Mouse (Mus musculus): ENCODE measurements around the gene Nyap1.

The Nyap1 gene

DNA sequence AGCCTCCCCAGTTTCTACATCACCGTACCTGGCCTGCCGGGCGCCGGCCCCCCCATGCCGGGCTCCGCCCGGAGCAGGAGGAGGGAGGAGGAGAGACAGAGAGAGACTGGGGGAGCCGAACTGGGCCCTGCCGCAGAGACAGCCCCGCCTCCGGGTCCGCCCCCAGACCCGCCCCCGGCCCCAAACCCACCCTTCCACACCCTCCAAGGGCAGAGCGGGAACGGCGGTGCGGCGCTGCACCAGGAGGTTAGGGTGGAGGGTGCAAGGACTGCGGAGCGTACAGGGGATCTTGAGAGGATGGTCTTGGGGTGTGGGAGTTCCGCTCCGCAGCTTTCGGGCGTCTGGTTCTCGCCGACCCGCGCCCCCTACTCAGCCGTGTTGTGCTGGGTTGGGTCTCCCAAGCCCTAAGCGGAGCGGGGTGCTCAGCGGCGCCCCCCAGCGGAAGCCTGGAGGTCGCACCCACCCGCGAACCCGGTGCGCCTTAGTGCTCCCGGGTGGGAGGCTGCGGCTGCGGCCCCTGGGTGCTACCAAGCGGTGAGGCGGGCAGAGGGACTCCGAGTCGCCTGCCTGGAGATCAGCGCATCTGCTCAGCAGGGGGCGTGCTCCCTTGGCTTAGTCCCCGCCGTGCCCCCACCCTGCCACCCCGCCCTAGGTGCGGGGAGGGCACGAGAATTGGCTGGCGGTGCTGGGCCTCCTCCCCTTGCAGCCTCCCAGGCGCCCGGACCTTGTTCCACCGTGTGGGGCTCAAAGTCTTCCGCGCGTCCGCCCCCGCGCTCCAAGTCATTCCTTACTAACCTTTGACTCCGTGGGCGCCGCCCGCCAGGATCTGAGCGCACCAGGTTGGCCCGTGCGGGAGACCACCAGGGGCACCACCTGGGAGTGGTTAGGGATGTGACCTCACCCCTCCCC lies at the start of gene Nyap1:
Gene Nyap1, minus strand, starts transcription at position 585 of the 909 bp plus-strand sequence.
- peak; percentile 82 for DNase-seq

DNA sequence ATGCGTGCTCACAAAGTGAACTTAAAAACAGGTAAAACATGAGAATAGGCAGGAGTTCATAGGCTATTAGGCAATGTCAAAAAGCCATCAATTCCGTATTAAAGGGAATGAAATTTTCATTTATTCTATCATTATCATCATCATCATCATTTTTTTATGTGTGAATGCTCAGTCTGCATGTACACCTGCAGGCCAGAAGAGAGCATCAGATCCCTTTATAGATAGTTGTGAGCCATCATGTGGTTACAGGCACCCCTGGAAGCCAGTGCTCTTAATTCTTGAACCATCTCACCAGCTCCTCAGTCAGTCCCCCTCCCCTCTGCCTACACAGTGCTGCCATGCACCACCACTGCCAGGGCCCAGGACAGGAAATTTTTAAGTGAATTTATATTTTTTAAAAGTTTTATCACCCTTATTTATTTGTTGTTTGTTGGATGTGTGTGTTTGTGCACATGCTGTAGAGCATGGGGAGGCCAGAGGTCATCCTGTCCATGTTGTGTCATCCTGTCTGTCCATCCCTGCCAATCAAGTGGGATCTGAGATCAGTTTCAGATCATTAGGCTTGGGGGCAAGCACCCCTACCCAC lies 47.6 kb upstream of the Nyap1 start:
- DNase-seq, result no peak

DNA sequence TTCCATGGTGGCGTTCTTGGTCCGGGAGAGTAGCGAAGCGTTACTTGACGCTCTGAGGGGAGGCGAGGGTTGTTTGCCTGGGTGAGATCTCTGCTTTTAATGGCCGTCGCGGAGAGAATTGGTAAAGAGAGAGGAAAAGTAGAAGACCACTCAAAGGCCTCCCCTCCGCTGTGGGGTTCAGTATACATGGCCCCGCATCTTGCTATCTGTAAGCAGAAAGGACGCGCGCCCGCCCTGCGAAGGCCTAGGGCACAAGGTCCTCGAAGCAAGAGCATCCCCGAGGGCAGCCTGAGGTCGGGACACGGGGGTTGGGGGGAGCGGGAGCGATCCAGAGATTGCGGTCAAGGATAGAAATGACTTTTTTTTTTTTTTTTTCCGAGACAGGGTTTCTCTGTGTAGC lies 46.8 kb upstream of the Nyap1 start:
- DNase-seq, result peak; percentile 54

DNA sequence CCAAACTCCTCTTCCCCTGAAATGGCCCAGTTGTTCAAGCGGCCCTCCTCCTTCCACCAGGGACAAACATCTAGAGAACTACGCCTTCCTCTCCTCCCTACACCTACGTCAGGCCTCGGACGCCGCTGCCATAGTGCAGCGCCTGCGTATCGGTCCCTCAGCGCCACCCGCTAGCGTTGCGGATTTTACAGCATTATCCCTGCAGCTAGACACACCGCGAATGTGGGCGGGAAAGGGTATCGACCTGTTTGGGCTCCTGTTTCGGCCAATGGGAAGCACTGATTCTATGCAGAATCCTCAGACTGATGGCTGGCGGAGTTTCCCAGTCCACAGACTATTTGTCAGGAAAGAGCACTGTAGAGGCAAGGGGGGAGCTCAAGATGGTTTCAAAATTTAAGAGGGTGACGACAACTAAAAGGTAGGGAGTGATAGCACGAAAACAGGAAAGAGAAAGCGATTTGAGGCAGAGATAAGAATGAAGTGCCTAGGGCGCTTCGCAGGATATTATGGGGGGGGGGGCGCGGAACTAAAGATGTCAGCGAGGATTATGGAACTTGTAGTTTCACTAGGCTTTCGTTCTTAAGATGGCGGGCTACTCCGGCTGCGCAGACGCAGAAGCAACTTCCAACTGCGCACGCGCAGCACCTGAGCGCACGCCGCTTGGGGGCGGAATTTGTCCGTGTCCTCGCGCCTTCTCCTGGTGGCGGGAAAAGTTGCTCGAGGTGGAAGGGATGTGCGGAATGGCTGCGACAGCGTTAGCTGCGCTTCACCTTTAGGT lies 45.9 kb upstream of the Nyap1 start, which contains the start of the genes Mepce and Zcwpw1:
Gene Mepce, minus strand, starts transcription at position 505 of the 778 bp plus-strand sequence.
Gene Zcwpw1, plus strand, starts transcription at position 648 of the 778 bp plus-strand sequence.
- DNase-seq, result peak; percentile 95

DNA sequence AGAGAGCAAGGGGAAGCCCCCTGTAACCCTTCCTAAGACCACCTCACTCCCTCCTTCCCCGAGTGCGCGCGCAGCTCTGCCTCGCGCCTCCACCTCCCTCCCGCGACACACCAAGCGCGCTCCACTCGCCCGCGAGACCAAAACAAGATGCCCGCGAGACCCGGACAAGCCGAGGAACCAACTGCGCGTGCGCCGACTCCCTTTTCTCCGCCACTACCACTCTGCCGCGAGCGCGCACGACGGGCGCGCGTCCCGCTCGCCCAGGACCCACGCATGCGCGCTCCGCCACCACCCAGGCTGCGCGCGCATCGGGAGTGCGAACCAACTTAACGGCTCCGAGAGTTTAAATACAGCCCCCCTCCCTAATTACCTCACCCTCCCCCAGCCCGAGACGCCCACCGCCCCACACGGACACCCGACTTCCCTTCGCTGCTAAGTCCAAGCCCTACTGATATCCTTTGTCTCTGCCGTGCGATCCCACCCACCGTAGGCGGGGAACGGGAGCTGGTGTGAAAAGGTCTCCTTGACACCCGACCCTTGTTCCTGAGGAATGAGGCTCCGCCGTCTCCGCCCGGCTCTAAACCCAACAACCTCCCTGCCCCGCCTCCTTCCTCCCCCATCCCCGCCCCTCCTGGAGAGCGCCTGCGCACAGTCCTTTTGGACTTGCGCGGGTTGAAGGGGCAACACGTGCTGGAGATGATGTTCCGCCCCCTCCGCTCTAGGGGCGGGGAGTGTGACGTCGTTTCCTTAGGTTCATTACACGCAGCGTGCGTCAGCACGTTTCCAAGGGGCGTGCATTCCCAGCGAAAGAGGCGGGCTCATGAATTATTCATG lies 44.9 kb upstream of the Nyap1 start:
- peak; percentile 100 for DNase-seq

DNA sequence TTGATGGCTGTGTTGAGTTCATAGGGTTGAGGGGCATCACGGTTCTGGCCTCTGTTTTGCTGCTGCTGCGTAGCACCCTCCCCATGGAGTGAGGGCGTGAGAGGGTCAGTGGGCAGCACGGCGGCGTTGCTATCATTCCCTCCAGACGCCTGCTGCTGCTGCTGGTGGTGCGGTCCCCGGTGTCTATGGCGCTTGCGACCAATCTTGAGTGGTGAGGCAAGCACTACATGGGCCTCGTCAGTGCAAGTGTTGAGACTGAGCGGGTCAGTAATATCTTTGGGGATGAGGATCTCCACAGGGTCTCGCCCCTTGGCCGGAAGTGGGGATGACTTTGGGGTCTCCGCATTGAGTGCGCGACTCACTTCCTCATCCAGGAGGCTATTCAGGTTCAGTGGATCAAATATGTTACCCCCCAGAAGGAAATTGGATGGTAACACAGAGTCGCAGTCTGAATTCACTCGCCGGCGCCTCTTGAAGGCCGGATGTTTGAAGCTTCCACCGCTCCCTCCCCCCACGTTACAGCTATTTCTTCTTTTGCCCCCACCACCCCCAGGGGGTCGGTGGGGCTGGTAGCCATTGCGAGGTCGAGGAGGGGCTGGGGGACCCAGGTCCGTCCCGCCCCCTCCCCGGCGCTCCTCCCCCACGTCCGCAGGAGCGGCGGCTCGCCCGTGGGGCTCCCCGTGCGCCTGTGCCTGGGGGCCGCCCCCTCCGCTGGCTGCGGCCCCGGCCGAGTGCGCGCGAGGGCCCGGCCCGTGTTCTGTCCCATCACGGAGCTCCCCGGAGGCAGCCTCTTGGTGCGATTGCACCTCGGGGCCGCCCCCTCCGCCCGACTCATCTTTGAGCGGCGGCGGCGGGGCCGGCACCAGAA lies 44.0 kb upstream of the Nyap1 start:
- no peak for DNase-seq

DNA sequence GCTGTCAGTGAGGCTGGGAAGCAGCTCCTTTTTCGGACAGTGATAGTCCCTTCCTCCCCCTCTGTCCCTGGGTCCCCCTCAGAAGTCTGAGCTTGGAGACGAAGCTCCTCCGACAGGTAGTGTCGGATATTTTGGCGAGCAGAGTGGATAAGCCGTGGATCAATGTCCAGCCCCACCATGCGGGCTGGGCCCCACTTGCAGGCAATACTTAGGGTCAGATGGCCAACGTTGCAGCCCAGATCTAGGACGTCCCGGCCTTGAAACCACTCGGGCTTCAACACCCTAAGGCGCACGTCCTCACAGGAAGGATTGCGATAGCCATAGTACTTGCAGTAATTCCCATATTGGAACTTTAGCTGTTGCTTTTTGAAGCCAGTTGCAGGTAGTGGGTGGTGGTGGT lies 43.1 kb upstream of the Nyap1 start:
- DNase-seq, result no peak

DNA sequence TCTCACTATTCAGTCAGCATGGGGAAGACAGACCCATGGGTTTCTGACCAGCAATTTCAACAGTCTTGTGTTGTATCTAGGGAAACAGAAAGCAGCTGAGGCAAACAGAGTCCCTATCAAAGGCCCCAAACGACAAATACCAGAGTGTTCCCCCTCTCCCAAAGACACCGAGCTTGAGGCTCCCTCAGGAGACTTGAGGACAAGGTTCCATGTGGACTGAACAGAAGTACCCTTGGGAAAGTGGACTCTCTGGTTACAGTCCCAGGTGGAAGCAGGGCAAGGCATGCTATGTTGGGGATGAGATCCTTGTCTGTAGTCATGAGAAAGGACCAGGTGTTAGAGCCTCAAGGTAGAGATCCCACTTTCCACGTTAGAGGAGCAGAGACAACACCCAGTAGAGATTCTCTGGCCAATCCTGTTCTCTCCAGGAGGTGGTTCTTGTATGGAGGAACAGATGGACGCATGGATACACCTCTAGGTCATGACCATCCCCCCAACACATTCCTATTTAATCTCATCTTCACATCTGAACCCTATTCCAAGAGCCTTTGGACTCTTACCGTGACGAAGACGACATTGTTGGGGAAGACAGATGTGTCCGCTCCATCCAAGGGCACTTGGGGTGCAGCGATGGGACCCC lies 42.6 kb upstream of the Nyap1 start:
- no peak for DNase-seq

DNA sequence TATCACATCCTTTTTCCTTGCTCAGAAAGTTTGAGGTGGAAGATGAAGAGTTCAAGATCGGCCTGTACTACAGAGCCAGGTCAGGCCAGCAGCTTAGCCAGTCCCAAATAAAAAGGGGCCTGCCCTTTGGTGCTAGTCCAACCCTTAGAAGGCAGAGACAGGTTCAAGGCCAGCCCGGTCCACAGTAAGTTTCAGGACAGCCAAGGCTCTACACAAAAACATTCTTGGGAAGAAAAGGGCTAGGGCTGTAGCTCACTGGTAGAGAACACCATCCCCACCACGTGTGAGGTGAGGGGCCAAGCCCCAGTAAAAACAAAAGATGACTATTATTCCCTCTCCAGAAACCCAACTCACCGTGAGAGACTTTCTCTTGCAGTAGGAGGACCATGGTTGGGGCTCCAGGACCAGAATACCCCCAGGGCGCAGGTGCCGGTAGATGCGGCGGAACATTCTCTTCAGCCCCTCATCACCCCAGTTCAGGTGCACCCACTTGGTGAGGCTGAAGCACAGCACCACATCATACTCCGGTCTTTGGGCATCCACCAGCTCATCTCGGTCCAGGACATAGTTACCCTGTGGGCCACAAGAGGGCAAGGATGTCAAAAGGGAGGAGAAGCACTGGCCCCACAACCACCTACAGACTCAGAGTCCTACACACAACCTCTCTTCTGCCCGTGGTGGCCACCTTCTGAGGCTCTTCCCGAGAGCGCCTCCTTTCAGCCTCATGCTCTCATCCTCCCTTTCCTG lies 41.5 kb upstream of the Nyap1 start:
- DNase-seq, result no peak

DNA sequence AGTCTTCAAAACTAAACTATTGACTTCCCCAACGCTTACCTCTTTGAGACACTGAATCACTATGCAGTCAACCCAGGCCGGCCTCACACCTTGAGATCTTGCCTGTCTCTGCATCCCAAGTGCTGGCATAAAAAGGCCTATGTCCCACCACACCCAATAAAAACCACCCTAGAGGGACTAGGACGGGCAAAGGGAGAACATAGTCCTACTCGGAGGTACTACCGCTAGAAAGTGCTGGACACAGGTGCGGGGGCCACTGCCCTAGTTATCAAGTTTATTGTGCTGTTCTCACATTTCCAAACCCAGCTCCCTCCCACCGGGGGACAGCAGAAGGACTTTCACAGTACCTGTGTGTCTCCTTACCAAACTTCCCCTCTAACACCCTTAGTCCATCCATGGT lies 40.3 kb upstream of the Nyap1 start:
- no peak for DNase-seq

DNA sequence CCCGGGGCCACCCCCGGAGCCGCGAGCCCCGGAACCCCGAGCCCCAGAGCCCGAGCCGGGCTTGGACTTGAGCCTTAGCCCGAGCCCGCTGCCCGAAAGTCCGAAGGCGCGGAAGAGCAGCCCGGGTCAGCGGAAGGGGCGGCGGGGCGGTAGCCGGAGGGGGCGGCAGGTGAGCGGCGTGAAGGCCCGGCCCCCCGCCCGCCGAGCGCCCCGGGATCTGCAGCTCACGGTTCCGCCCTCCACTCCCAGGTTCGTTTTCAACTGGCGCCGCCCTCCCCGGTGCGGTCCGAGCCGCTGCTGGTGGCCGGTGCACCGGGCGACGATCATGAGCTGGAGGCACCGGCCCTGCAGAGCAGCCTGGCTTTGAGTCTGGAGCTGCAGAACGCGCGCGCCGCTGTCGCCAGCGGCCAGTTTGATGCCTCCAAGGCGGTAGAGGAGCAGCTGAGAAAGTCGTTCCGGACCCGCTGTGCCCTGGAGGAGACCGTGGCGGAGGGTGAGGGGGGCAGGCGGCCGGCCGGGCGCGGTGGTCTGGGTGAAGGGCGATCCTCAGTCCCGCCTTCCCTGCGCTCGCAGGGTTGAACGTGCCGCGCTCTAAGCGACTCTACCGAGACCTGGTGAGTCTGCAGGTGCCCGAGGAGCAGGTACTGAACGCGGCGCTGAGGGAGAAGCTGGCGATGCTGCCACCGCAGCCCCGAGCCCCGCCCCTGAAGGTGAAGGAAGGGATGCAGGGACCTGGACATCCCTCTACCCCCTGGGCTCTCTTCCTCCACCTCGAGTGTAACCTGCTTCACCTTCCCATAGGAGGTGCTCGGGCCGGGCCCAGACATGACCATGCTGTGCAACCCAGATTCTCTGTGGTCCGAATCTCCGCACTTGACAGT lies 37.9 kb upstream of the Nyap1 start:
- no peak for DNase-seq

DNA sequence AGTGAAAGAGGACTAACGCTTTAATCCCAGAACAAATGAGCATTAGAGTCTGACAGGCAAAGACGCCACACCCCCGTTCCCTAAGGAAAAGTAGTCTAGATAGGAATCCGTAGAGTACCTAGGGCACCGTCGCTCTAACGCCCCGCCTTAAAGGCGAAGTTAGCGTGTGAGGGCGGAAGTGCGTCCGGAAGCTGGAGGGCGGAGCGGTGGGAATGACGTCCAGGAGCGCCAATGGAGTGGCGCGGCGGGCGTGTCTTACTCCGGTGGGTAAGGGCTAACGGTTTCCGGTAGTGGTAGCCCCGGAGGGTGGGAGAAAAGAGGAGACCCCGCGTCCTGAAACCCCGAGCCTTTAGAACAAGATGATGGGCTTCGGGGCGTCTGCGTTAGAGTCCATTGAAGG lies 37.2 kb upstream of the Nyap1 start, which contains the start of gene Ppp1r35:
Gene Ppp1r35, plus strand, starts transcription at position 215 of the 400 bp plus-strand sequence.
- DNase-seq, result peak; percentile 96

DNA sequence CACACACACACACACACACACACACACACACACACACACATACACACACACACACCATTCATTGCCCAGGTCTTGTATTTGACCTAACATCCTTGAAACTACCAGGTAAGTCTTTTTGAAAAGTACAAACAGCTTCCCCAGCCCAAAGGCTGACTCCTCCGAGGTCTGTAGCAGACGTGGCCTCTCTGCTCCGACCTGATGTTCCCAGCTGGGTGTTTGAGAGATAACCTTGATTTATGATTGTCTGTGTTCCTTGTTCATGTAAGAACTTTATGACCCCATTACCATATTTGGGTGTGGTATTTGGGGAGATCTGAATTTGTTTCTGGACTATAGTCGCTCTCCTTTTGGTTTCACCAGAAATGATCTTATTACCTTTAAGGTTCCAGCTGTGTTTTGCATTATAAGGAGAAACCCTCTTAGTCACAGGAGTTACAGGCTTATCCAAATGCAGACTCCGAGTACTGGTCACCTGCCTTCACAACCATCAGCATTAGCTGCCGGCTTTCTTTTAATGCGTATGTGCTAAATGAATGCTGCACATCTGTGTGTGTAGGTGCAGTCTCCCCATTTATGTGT lies 35.9 kb upstream of the Nyap1 start:
- no peak for DNase-seq

DNA sequence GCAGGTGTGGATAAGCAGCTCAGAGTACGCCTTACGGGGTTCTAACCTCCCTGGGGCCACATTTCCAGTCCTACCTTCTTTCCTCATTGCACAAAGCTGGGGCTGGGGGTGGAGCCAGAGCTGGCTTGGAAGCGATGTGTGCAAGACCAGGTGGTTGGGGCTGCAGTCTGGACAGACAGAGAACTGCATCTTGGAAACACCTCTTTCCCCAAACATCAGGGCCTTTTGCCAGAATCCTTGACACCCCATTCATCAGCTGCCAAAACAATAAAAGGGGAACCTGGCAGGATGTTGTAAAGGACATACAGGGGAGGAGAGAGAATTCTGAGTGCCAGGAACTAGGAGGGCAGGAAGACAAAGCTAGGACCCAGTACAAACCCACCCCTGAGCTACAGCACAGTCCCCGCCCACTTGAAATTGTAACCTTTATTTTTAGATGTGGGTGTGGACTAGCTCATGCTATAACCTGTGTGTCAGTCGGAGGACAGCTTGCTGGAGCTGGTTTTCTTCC lies 35.1 kb upstream of the Nyap1 start:
- no peak for DNase-seq

DNA sequence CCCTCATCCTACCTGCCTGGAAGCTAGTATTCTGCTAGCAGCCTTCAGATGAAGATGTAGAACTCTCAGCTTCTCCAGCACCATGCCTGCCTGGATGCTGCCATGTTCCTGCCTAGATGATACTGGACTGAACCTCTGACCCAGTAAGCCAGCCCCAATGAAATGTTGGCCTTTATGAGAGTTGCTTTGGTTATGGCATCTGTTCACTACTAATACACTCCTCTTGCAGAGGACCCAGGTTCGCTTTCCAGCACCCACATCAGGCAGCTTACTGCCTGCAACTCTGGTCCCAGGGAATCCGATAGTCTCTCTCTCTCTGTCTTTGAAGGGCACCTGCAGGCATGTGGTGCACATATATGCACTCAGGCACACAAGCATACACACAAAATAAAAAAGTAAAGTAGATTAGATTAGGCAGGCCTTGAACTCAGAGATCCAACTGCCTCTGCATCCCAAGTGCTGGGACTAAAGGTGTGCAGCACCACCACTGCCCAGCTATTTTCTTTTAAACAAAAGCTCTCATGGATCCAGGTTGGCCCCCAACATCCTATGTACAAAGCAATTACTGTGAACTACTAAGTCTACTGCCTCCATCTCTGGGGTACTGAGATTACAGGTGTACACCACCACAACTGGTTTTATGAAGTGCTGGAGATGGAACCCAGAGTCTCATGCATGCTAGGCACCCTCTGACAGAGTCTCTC lies 34.3 kb upstream of the Nyap1 start:
- DNase-seq, result no peak

DNA sequence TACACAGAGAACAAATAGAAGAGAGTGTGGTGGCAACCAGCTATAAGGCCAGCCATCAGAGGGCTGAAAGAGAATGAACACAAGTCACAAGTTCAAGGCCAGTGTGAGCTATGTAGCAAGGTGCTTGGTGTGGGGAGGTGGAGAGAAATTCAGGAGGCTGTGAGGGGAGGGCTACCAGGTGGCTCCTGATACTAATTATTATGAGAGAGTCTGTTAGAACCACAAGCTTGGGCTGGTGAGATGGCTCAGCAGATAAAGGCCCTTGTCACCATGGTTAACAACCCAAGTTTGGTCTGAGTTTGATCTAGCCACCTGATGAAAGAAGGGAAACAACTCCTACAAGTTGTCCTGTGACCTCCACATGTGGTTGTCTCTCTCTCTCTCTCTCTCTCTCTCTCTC lies 31.3 kb upstream of the Nyap1 start:
- DNase-seq, result no peak

DNA sequence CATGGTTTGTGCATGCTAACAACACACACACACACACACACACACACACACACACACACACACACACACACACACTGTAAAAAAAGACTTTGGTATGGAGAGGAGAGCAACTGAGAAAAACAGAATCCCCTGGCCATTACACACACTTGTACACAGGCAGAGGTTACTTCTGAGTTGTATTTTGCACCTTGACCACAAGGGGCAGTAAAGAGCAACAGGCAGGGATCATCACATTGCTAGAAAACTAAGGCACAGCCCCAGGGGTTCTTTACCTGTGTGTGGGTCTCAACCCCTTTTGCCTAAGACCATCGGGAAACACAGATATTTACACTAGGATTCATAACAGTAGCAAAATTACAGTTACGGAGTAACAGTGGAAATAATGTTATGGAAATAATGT lies 29.3 kb upstream of the Nyap1 start:
- DNase-seq, result no peak

DNA sequence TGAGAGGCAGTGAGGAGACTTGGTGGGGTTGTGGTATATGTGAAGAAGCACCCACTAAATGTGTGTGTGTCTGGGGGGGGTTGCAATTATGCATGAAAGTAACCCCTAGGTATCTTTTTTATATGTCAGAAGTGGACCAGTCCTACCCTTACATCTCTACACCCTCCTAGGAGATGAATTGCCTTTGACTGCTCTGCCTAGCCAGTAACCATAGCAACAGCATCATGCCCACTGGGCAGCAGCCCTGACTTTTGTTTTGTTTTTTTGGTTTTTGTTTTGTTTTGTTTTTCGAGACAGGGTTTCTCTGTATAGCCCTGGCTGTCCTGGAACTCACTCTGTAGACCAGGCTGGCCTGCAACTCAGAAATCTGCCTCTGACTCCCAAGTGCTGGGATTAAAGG lies 27.1 kb upstream of the Nyap1 start:
- no peak for DNase-seq

Data from right cerebral cortex, postnatal 14 days (tissue).